Mouse (Mus musculus) forebrain, embryonic 13.5 days (tissue): ENCODE results near the gene Gmcl1. TPM values are rescaled to one million over a fixed set of nuclear protein-coding genes. Genes with fewer than 3 reads are reported as not detected.

Experiments used
- ATAC-seq: fragments of 200-750 bp; cut with Nextera tagmentation; 2 replicates; pipeline ENCODE4 v1.8.0; 2017
- H3K27ac ChIP-seq: fragments of 300-500 bp; sonication (generic); 2 replicates; pipeline ENCODE4 v1.5.1; 2015; ENCODE audit warnings: inconsistent platforms, mild to moderate bottlenecking, moderate library complexity
- H3K27me3 ChIP-seq: fragments of 300-500 bp; sonication (generic); 2 replicates; pipeline ENCODE4 v1.6.1; 2015; ENCODE audit warnings: mild to moderate bottlenecking, inconsistent platforms
- H3K36me3 ChIP-seq: fragments of 300-500 bp; sonication (generic); 2 replicates; pipeline ENCODE4 v1.6.1; 2015; ENCODE audit warnings: mild to moderate bottlenecking, inconsistent platforms; ENCODE audit not compliant: poor library complexity, severe bottlenecking
- H3K4me1 ChIP-seq: fragments of 300-500 bp; sonication (generic); 2 replicates; pipeline ENCODE4 v1.6.1; 2015; ENCODE audit warnings: inconsistent platforms
- H3K4me2 ChIP-seq: fragments of 300-500 bp; sonication (generic); 2 replicates; pipeline ENCODE4 v1.6.1; 2015; ENCODE audit warnings: inconsistent platforms, mild to moderate bottlenecking, moderate library complexity
- H3K4me3 ChIP-seq: fragments of 300-500 bp; sonication (generic); 2 replicates; pipeline ENCODE4 v1.5.1; 2015; ENCODE audit warnings: mild to moderate bottlenecking, inconsistent platforms
- H3K9ac ChIP-seq: fragments of 300-500 bp; sonication (generic); 2 replicates; pipeline ENCODE4 v1.6.1; 2015; ENCODE audit warnings: mild to moderate bottlenecking, inconsistent platforms
- H3K9me3 ChIP-seq: fragments of 300-500 bp; sonication (generic); replicated peaks from 2 replicates; pipeline ENCODE4 v1.6.1; 2016; ENCODE audit warnings: inconsistent platforms
- WGBS: fragments of 180-500 bp; shearing (Covaris S2); methylation state at CpG from one replicate; pipeline ENCODE4 v1.1.7; 2015; 5-methylcytosine and 5-hydroxymethylcytosine counted together
- polyA plus RNA-seq: library from polyadenylated mRNA; unstranded; fragments of >200 nt; fragmentation: Nextera tagmentation; extraction: Ambion mirVana; gene quantifications from 2 replicates; pipeline ENCODE4 v1.2.1, GENCODE M21; 2015

The Gmcl1 gene
- polyA plus RNA-seq, 1 experiment from 2014 or later, result 42.5 TPM

- peaks cover 31% of the 10 kb centered on the region for H3K4me1 ChIP-seq
- no peaks in the 10 kb centered on the region for H3K27me3 ChIP-seq
- peak; percentile 31 for ATAC-seq
- H3K9ac ChIP-seq, result peak overlapping the region; percentile 95
- peak overlapping the region; percentile 93 for H3K4me2 ChIP-seq
- no peaks in the 10 kb centered on the region for H3K9me3 ChIP-seq
- H3K36me3 ChIP-seq, result 0 out of 2 replicates have a peak, but pooled peaks cover 2% of the 10 kb centered on the region
- peak overlapping the region; percentile 91 for H3K27ac ChIP-seq
- H3K4me3 ChIP-seq, result peak overlapping the region; percentile 99
- whole genome bisulfite sequencing, result under 1% methylated on average over 60 of the region's 62 CpGs
These were observed 658 bp downstream of the Gmcl1 start for GRCm38 (mm10) chr6:86732276-86733173.

- no peak for ATAC-seq
- Histone ChIP-seq H3K9ac (no peak overlapping the region), H3K4me2 (no peak overlapping the region), H3K36me3 (peaks cover 18% of the 10 kb centered on the region), H3K27ac (no peak overlapping the region), H3K4me1 (peaks cover 26% of the 10 kb centered on the region), H3K9me3 (no peaks in the 10 kb centered on the region), H3K4me3 (no peak overlapping the region), H3K27me3 (no peaks in the 10 kb centered on the region)
- WGBS, result 88% methylated on average over 5 of the region's 5 CpGs
These were observed 4.5 kb downstream of the Gmcl1 start for GRCm38 (mm10) chr6:86728711-86729110.

GRCm38 (mm10) chr6:86721977-86722376, 11.2 kb downstream of the Gmcl1 start:
- Histone ChIP-seq H3K4me3 (no peak overlapping the region), H3K4me1 (no peaks in the 10 kb centered on the region), H3K36me3 (peaks cover 53% of the 10 kb centered on the region), H3K9me3 (no peaks in the 10 kb centered on the region), H3K4me2 (no peak overlapping the region), H3K27me3 (no peaks in the 10 kb centered on the region), H3K9ac (no peak overlapping the region), H3K27ac (no peak overlapping the region)
- ATAC-seq, result no peak
- 85% methylated on average over 3 of the region's 3 CpGs for WGBS

- no peak overlapping the region for H3K27ac ChIP-seq
- no peaks in the 10 kb centered on the region for H3K9me3 ChIP-seq
- no peak overlapping the region for H3K4me3 ChIP-seq
- H3K36me3 ChIP-seq, result peaks cover 75% of the 10 kb centered on the region
- ATAC-seq, result no peak
- WGBS, result 89% methylated on average over 4 of the region's 4 CpGs
- H3K27me3 ChIP-seq, result no peaks in the 10 kb centered on the region
- no peaks in the 10 kb centered on the region for H3K4me1 ChIP-seq
- no peak overlapping the region for H3K9ac ChIP-seq
- H3K4me2 ChIP-seq, result no peak overlapping the region
These were observed 25.0 kb downstream of the Gmcl1 start for GRCm38 (mm10) chr6:86708072-86708774.

GRCm38 (mm10) chr6:86702577-86702976, 30.6 kb downstream of the Gmcl1 start:
- Histone ChIP-seq H3K4me2 (no peak overlapping the region), H3K36me3 (peaks cover 91% of the 10 kb centered on the region), H3K4me1 (no peaks in the 10 kb centered on the region), H3K27me3 (no peaks in the 10 kb centered on the region), H3K9ac (no peak overlapping the region), H3K9me3 (no peaks in the 10 kb centered on the region), H3K4me3 (no peak overlapping the region), H3K27ac (no peak overlapping the region)
- 93% methylated on average over 9 of the region's 9 CpGs for WGBS
- no peak for ATAC-seq

GRCm38 (mm10) chr6:86697903-86698302, 35.3 kb downstream of the Gmcl1 start:
- Histone ChIP-seq H3K27ac (no peak overlapping the region), H3K36me3 (peaks cover 86% of the 10 kb centered on the region), H3K4me1 (no peaks in the 10 kb centered on the region), H3K9me3 (no peaks in the 10 kb centered on the region), H3K27me3 (no peaks in the 10 kb centered on the region), H3K4me2 (no peak overlapping the region), H3K4me3 (no peak overlapping the region), H3K9ac (no peak overlapping the region)
- 89% methylated on average over 6 of the region's 6 CpGs for WGBS
- no peak for ATAC-seq

GRCm38 (mm10) chr6:86696213-86696612, 37.0 kb downstream of the Gmcl1 start:
- no peak overlapping the region for H3K4me3 ChIP-seq
- H3K27ac ChIP-seq, result no peak overlapping the region
- no peaks in the 10 kb centered on the region for H3K4me1 ChIP-seq
- no peak overlapping the region for H3K4me2 ChIP-seq
- 88% methylated on average over 10 of the region's 10 CpGs for WGBS
- no peaks in the 10 kb centered on the region for H3K27me3 ChIP-seq
- H3K9me3 ChIP-seq, result no peaks in the 10 kb centered on the region
- no peak overlapping the region for H3K9ac ChIP-seq
- no peak for ATAC-seq
- H3K36me3 ChIP-seq, result peaks cover 79% of the 10 kb centered on the region

GRCm38 (mm10) chr6:86694465-86694864, 38.7 kb downstream of the Gmcl1 start:
- Histone ChIP-seq H3K36me3 (peaks cover 79% of the 10 kb centered on the region), H3K9me3 (no peaks in the 10 kb centered on the region)

GRCm38 (mm10) chr6:86689671-86690070, 43.5 kb downstream of the Gmcl1 start:
- peaks cover 47% of the 10 kb centered on the region for H3K36me3 ChIP-seq

More at GRCm38 (mm10) chr6:86694465-86694864, 38.7 kb downstream of the Gmcl1 start:
- Histone ChIP-seq H3K4me1 (no peaks in the 10 kb centered on the region), H3K4me2 (no peak overlapping the region), H3K4me3 (no peak overlapping the region), H3K9ac (no peak overlapping the region), H3K27me3 (no peaks in the 10 kb centered on the region), H3K27ac (no peak overlapping the region)
- ATAC-seq, result no peak

GRCm38 (mm10) chr6:86686971-86687370, 46.2 kb downstream of the Gmcl1 start:
- H3K27ac ChIP-seq, result no peak overlapping the region
- no peak overlapping the region for H3K4me3 ChIP-seq
- WGBS, result 46% methylated on average over 1 of the region's 1 CpGs
- H3K9ac ChIP-seq, result no peak overlapping the region
- peaks cover 39% of the 10 kb centered on the region for H3K36me3 ChIP-seq
- ATAC-seq, result no peak
- peaks cover 16% of the 10 kb centered on the region for H3K4me1 ChIP-seq
- H3K4me2 ChIP-seq, result no peak overlapping the region
- H3K9me3 ChIP-seq, result no peaks in the 10 kb centered on the region
- H3K27me3 ChIP-seq, result no peaks in the 10 kb centered on the region

More at GRCm38 (mm10) chr6:86689671-86690070, 43.5 kb downstream of the Gmcl1 start:
- WGBS, result 90% methylated on average over 3 of the region's 3 CpGs
- no peak for ATAC-seq
- Histone ChIP-seq H3K4me3 (no peak overlapping the region), H3K4me2 (no peak overlapping the region), H3K27ac (no peak overlapping the region), H3K27me3 (no peaks in the 10 kb centered on the region), H3K9ac (no peak overlapping the region), H3K4me1 (peaks cover 3% of the 10 kb centered on the region; the same call in 1 of the 2 replicates), H3K9me3 (no peaks in the 10 kb centered on the region)

GRCm38 (mm10) chr6:86684655-86685011, 48.5 kb downstream of the Gmcl1 start:
- Histone ChIP-seq H3K4me1 (peaks cover 16% of the 10 kb centered on the region), H3K9me3 (no peaks in the 10 kb centered on the region), H3K4me3 (peak overlapping the region; percentile 93), H3K4me2 (peak overlapping the region; percentile 80), H3K27me3 (no peaks in the 10 kb centered on the region), H3K9ac (peak overlapping the region; percentile 91), H3K27ac (no peak overlapping the region), H3K36me3 (peaks cover 40% of the 10 kb centered on the region)
- peak; percentile 48 for ATAC-seq
- WGBS, result 38% methylated on average over 12 of the region's 12 CpGs
